Mouse (Mus musculus) brown adipose tissue, adult 24 weeks (tissue): ENCODE data around the gene Best2. TPM values are rescaled to one million over a fixed set of nuclear protein-coding genes. Genes with fewer than 3 reads are reported as not detected.

Source experiments
- H3K27ac ChIP-seq: fragments of 200-500 bp; replicated peaks from 2 replicates; pipeline ENCODE4 v1.5.1; 2012; ENCODE audit warnings: low read depth, mild to moderate bottlenecking, low read length
- H3K4me1 ChIP-seq: fragments of 200-500 bp; 2 replicates; pipeline ENCODE4 v1.6.1; 2012; ENCODE audit warnings: low read length, mixed read lengths; ENCODE audit not compliant: control insufficient read depth, insufficient read depth, insufficient read length
- H3K4me3 ChIP-seq: fragments of 200-500 bp; 2 replicates; pipeline ENCODE4 v1.5.1; 2012; ENCODE audit warnings: low read depth, mild to moderate bottlenecking, low read length, moderate library complexity; ENCODE audit not compliant: insufficient read depth
- polyA plus RNA-seq: library from polyadenylated mRNA; stranded (reverse); fragments of >200 nt; gene quantifications from 2 replicates; pipeline ENCODE4 v1.2.4, GENCODE M21; 2012; ENCODE audit not compliant: missing spikeins, insufficient read depth, insufficient read length

Best2 gene
- polyA plus RNA-seq, 1 experiment, result not detected

- Histone ChIP-seq H3K4me3 (peak overlapping the region; percentile 55), H3K4me1 (peaks cover 16% of the 10 kb centered on the region), H3K27ac (peak overlapping the region; percentile 79)
These were observed 33.5 kb downstream of the Best2 start for GRCm38 (mm10) chr8:84980622-84981358.

DNA sequence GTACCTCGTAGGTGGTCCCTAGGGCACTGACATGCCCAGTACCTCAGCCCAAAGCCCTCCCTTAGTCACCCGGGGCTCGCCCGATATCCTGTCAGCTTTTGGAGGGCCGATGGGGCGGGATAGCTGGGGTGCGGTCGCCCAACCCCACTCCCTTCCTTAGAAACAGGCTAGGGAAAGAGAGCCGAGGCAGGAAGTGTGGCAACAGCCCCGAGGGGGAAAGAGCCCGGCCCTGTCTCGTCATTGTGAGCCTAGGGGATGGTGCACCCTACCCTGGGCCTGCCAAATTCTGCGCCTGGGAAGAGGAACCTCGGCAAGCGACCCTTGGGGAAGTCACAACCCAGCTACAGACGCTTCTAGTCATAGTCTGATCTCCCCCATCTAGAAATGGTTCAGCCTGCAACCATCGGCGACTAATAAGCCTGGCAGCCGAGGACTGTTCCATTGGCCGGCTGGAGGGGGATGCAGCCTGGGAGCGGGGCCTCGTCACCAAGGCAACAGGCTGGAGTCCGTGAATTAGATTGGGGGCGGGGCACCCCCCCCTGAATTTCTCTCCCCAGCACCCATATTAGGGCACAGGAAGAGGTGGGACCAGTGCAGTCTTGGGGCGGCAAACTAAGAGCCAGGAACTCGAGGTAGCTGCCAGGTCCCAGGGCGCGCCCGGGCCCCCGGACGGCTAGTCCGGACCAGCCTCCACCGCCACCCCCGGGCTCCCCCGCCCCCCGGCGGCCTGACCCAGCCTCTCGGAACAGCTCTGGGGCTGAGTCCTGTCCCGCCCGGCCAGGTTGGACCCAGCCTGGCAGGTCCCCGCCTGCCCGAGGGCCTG, 34.5 kb downstream of the Best2 start:
- Histone ChIP-seq H3K4me3 (peak overlapping the region; percentile 55), H3K27ac (peak overlapping the region; percentile 97), H3K4me1 (peaks cover 13% of the 10 kb centered on the region)

- Histone ChIP-seq H3K27ac (peak within 1 kb of the TSS; percentile 97), H3K4me3 (peak within 1 kb of the TSS; percentile 83), H3K4me1 (peaks cover 11% of the 10 kb centered on the region)
These were observed 35.9 kb downstream of the Best2 start, which contains the start of gene Junb for GRCm38 (mm10) chr8:84978248-84978940. Junb (minus strand) TSS chr8:84978718.

DNA sequence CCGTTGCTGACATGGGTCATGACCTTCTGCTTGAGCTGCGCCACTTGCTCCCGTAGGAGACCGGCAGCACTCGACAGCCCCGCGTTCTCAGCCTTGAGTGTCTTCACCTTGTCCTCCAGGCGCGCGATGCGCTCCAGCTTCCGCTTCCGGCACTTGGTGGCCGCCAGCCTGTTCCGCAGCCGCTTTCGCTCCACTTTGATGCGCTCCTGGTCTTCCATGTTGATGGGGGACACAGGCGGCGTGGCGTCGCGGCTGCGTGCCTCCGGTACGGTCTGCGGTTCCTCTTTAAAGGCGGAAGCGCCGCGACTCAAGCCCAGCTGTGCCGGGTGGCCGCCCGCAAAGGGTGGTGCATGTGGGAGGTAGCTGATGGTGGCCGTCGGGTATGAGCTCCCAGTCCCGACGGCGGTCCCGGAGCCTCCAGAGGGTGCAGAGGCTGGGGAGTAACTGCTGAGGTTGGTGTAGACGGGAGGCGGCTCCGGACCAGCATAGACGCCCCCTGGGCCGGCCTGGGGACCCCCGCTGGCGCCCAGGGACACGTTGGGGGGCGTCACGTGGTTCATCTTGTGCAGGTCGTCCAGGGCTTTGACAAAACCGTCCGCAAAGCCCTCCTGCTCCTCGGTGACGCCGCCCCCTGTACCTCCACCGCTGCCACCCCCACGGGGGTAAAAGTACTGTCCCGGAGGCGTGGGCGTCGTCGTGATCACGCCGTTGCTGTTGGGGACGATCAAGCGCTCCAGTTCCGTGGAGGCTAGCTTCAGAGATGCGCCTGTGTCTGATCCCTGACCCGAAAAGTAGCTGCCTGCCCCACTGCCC, 36.7 kb downstream of the Best2 start:
- peak overlapping the region; percentile 83 for H3K4me3 ChIP-seq
- H3K4me1 ChIP-seq, result peaks cover 11% of the 10 kb centered on the region
- peak overlapping the region; percentile 92 for H3K27ac ChIP-seq

DNA sequence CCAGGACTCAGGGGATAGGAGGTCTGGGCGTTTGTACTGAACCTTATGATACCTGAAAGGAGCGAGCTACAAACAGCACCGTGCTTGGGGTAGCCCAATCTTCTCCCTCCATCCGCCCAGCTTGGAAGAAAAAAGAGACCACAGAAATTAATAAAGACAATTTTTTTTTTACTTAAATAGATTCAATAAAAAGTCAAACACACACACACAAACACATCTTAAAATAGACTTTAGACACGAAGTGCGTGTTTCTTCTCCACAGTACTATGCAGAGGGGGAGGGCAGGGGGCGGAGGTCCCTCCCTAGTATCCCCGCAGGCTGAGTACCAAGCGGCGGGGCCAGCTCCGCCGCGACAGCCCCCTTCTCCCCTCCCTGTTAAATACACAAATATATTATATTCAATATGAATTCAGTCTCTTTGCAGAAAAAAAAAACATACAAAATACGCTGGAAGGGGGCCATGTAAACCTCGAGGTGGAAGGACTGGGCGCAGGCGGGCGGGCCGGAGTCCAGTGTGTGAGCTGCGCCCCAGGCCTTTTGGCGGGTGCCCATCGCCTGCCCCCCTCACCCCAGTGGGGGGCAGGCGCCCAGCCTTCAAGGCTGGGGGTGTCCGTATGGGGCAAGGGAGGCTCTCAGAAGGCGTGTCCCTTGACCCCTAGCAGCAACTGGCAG, 37.4 kb downstream of the Best2 start:
- peak overlapping the region; percentile 83 for H3K4me3 ChIP-seq
- peak overlapping the region; percentile 92 for H3K27ac ChIP-seq
- H3K4me1 ChIP-seq, result peaks cover 11% of the 10 kb centered on the region

DNA sequence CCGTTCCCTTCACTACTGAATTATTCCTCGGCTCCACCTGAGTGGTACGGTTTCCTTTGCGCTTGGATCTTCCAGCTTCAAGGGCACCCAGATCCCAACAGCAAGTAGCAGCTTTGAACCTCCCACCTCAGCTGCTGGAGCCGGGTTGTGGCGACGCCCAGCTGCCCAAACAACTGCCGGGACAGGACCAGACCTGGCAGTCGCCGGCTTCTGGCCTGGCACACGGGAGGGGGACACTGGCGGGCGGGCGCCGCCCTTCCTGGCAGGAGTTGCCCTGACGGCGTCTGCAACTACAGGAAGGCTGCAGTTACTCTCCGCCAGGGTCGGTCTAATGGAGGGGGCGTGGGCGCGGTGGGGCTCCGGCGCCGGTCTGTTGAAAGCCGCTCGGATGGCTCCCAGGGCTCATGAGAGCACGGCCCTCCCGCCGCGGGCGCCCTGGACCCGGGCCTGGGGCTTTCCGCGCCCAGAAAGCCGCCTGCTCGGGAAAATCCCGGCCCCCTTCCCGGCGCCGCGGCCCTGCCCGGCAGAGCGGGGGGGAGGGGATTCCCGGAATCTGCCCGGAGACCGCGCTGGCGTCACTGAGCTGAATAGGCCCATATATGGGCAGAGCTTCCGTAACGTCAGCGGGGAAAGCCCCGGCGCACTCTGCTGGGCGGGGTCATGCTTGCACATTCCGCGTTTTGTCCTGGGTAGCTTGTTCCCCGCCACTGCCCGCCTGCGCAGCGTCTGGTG, 38.1 kb downstream of the Best2 start:
- Histone ChIP-seq H3K4me1 (peaks cover 9% of the 10 kb centered on the region), H3K27ac (peak overlapping the region; percentile 92), H3K4me3 (peak overlapping the region; percentile 83)

GRCm38 (mm10) chr8:84975434-84975833, 38.9 kb downstream of the Best2 start:
- Histone ChIP-seq H3K27ac (peak overlapping the region; percentile 91), H3K4me1 (peaks cover 2% of the 10 kb centered on the region; the same call in 1 of the 2 replicates), H3K4me3 (peak overlapping the region; percentile 83)

DNA sequence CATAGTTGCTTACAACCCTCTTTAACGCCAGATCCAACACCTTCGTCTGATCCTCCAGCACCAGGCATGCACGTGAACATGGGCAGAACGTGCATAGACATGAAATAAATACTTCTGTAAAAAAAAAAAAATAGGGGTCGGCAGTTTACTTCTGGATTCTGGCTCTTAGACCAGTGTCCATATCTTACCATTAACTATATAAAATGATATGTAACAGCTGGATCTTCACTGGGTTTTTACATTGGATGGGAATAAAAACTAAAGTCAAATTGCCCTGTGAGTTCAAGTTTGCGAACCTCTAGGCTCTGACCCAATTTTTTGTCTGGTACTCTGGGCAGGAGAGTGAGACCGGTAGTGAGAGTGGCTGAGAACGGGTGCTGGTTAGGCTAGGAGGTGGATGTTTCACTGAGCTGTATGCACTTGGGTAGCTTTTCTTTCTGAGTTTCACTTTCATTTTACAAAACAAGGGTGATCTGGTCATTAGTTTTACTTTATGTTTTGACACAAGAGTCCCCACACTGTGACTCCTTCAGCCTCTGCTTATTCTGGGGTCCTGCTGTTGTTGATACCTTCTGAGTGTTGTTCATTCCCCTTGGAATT, 39.7 kb downstream of the Best2 start:
- no peak overlapping the region for H3K4me3 ChIP-seq
- no peak overlapping the region for H3K27ac ChIP-seq
- 0 out of 2 replicates have a peak, but pooled peaks cover 2% of the 10 kb centered on the region for H3K4me1 ChIP-seq

GRCm38 (mm10) chr8:84973803-84974542, 40.4 kb downstream of the Best2 start:
- 0 out of 2 replicates have a peak, but pooled peaks cover 2% of the 10 kb centered on the region for H3K4me1 ChIP-seq
- no peak overlapping the region for H3K4me3 ChIP-seq
- no peak overlapping the region for H3K27ac ChIP-seq

DNA sequence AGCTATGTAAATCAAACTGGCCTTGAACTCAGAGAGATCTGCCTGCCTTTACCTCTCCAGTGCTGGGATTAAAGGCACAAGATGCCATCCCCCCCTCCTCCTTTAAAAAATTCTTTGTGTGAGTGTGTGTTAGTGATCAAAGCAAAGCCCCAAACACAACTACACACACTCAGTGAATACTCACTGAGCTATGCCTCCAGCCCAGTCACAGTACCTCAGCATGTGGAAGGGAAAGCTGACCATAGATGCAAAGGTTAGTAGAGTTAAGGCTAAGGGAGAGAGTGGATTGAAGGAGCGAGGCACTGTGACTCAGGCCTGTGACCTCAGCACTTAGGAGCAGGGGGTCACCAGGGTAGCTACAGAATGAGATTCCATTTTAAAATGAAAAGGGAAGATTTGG, 41.3 kb downstream of the Best2 start:
- Histone ChIP-seq H3K4me3 (no peak overlapping the region), H3K4me1 (peaks cover 6% of the 10 kb centered on the region; the same call in 1 of the 2 replicates), H3K27ac (no peak overlapping the region)

- H3K27ac ChIP-seq, result no peak overlapping the region
- peak overlapping the region; percentile 87 for H3K4me3 ChIP-seq
- H3K4me1 ChIP-seq, result peaks cover 8% of the 10 kb centered on the region; the same call in 1 of the 2 replicates
These were observed 43.4 kb downstream of the Best2 start for GRCm38 (mm10) chr8:84970913-84971312.

DNA sequence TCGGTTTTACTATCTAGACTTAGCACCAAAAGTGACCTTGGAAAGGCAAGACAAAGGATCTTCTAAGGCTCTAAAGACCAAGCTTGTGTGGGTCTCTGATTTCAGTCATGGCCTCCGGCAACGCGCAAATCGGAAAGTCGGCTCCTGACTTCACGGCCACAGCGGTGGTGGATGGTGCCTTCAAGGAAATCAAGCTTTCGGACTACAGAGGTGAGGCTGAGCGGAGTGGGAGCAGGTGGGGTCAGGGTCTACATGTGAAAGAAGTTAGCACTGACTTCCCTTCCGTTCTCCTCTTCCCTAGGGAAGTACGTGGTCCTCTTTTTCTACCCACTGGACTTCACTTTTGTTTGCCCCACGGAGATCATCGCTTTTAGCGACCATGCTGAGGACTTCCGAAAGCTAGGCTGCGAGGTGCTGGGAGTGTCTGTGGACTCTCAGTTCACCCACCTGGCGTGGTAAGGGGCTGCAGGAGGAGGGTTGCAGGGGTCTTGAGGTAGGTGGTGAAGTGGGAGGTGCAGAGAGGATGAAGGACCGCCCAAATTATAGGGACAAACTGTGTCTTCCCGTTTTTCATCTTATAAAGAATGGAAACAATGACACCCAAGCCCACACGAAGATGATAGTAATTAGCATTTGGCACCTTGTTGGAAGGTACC, 44.1 kb downstream of the Best2 start:
- H3K4me3 ChIP-seq, result peak overlapping the region; percentile 87
- H3K4me1 ChIP-seq, result peaks cover 10% of the 10 kb centered on the region; the same call in 1 of the 2 replicates
- peak overlapping the region; percentile 44 for H3K27ac ChIP-seq
